Mouse (Mus musculus): ENCODE results near the gene Zfp524.
"Not testable (repeated sequence)": the region's sequence is repeated elsewhere in the genome, so short reads cannot be mapped to it uniquely, and the experiment has no call there.

The Zfp524 gene

GRCm38 (mm10) chr7:5014251-5015117, at the start of gene Zfp524, which contains the start of gene Fiz1:
Gene Zfp524, plus strand, starts transcription at chr7:5014415.
Gene Fiz1, minus strand, starts transcription at chr7:5014697.
- in situ Hi-C loops (cut with MboI, MseI) = loop anchor here (5.0 to 10.0 kb wide), 3 partner anchors 97 to 1310 kb away; partner anchors contain the start of genes Rps9 (in 1 of the 2), Zfp628 (in 1 of the 2) and Zfp787 (in 1 of the 2)

- in situ Hi-C loops (cut with MboI, MseI) = no loop called here
Observed at GRCm38 (mm10) chr7:4964988-4965387, 49.2 kb upstream of the Zfp524 start.

GRCm38 (mm10) chr7:4971068-4971467, 43.1 kb upstream of the Zfp524 start, which contains the start of gene Sbk3:
Gene Sbk3, minus strand, starts transcription at chr7:4971168.
- in situ Hi-C loops (cut with MboI, MseI) = no loop called here

- in situ Hi-C loops (cut with MboI, MseI) = no loop called here
Observed at GRCm38 (mm10) chr7:4971710-4972109, 42.5 kb upstream of the Zfp524 start.

- in situ Hi-C loops (cut with MboI, MseI) = no loop called here
Observed at GRCm38 (mm10) chr7:4972321-4973047, 41.7 kb upstream of the Zfp524 start.

- in situ Hi-C loops (cut with MboI, MseI) = no loop called here
Observed at GRCm38 (mm10) chr7:4975455-4975854, 38.8 kb upstream of the Zfp524 start.

- in situ Hi-C loops (cut with MboI, MseI) = no loop called here
Observed at GRCm38 (mm10) chr7:4976832-4977231, 37.4 kb upstream of the Zfp524 start.

GRCm38 (mm10) chr7:4988250-4988649, 26.0 kb upstream of the Zfp524 start:
- in situ Hi-C loops (cut with MboI, MseI) = no loop called here

- in situ Hi-C loops (cut with MboI, MseI) = no loop called here
Observed at GRCm38 (mm10) chr7:4993347-4993998, 20.7 kb upstream of the Zfp524 start.

- in situ Hi-C loops (cut with MboI, MseI) = no loop called here
Observed at GRCm38 (mm10) chr7:4993999-4994788, 20.0 kb upstream of the Zfp524 start.

GRCm38 (mm10) chr7:4995268-4996002, 18.8 kb upstream of the Zfp524 start:
- in situ Hi-C loops (cut with MboI, MseI) = no loop called here

GRCm38 (mm10) chr7:4996003-4996895, 18.0 kb upstream of the Zfp524 start, which contains the start of gene Zfp579:
Gene Zfp579, minus strand, starts transcription at chr7:4996158.
- in situ Hi-C loops (cut with MboI, MseI) = no loop called here

- in situ Hi-C loops (cut with MboI, MseI) = no loop called here
Observed at GRCm38 (mm10) chr7:4996934-4997333, 17.3 kb upstream of the Zfp524 start.

GRCm38 (mm10) chr7:4999876-5000275, 14.3 kb upstream of the Zfp524 start:
- in situ Hi-C loops (cut with MboI, MseI) = no loop called here

- in situ Hi-C loops (cut with MboI, MseI) = not testable (repeated sequence)
Observed at GRCm38 (mm10) chr7:5002876-5003275, 11.3 kb upstream of the Zfp524 start.

- in situ Hi-C loops (cut with MboI, MseI) = no loop called here
Observed at GRCm38 (mm10) chr7:5008229-5008628, 6.0 kb upstream of the Zfp524 start.

- in situ Hi-C loops (cut with MboI, MseI) = loop anchor here (10.0 kb wide), 2 partner anchors 1142 to 1308 kb away; partner anchors contain the start of genes Rps9 (in 1 of the 2) and Zfp787 (in 1 of the 2)
Observed at GRCm38 (mm10) chr7:5012681-5013513, 1.3 kb upstream of the Zfp524 start.

All from T-helper 17 cell (primary cell).